Mouse (Mus musculus) embryonic facial prominence, embryonic 14.5 days (tissue): ENCODE measurements around the gene Tsc1. TPM values are rescaled to one million over a fixed set of nuclear protein-coding genes. Genes with fewer than 3 reads are reported as not detected.

ENCODE experiments used
- ATAC-seq: fragments of 200-750 bp; cut with Nextera tagmentation; 2 replicates; pipeline ENCODE4 v1.8.0; 2017; ENCODE audit warnings: low read depth, moderate number of reproducible peaks, moderate TSS enrichment
- DNase-seq: peaks from one replicate; pipeline ENCODE4 v3.0.0-alpha.2; 2015; ENCODE audit warnings: low spot score
- H3K27ac ChIP-seq: fragments of 300-500 bp; sonication (generic); replicated peaks from 2 replicates; pipeline ENCODE4 v1.5.1; 2014; ENCODE audit warnings: low read depth, mild to moderate bottlenecking, low read length, moderate library complexity
- H3K27me3 ChIP-seq: fragments of 300-500 bp; sonication (generic); replicated peaks from 2 replicates; pipeline ENCODE4 v1.6.1; 2014; ENCODE audit warnings: low read length; ENCODE audit not compliant: control insufficient read depth, insufficient read depth
- H3K36me3 ChIP-seq: fragments of 300-500 bp; sonication (generic); 2 replicates; pipeline ENCODE4 v1.6.1; 2014; ENCODE audit warnings: low read length, mixed read lengths; ENCODE audit not compliant: control insufficient read depth, insufficient read depth
- H3K4me1 ChIP-seq: fragments of 300-500 bp; sonication (generic); 2 replicates; pipeline ENCODE4 v1.6.1; 2014; ENCODE audit warnings: antibody characterized with exemption, low read length; ENCODE audit not compliant: control insufficient read depth, insufficient read depth
- H3K4me2 ChIP-seq: fragments of 300-500 bp; sonication (generic); 2 replicates; pipeline ENCODE4 v1.6.1; 2014; ENCODE audit warnings: low read depth, mild to moderate bottlenecking, low read length, moderate library complexity, mixed read lengths
- H3K4me3 ChIP-seq: fragments of 300-500 bp; sonication (generic); 2 replicates; pipeline ENCODE4 v1.5.1; 2014; ENCODE audit warnings: low read depth, mild to moderate bottlenecking, low read length
- H3K9ac ChIP-seq: fragments of 300-500 bp; sonication (generic); 2 replicates; pipeline ENCODE4 v1.6.1; 2014; ENCODE audit warnings: low read depth, mild to moderate bottlenecking, low read length, moderate library complexity, mixed read lengths
- H3K9me3 ChIP-seq: fragments of 300-500 bp; sonication (generic); 2 replicates; pipeline ENCODE4 v1.6.1; 2016; ENCODE audit warnings: low read length; ENCODE audit not compliant: control insufficient read depth
- WGBS: fragments of 180-500 bp; shearing (Covaris S2); extraction: QIAGEN DNeasy Blood & Tissue Kit; methylation state at CpG from one replicate; pipeline ENCODE4 v1.1.7; 2014; 5-methylcytosine and 5-hydroxymethylcytosine counted together
- polyA plus RNA-seq: library from polyadenylated mRNA; unstranded; fragments of >200 nt; fragmentation: Nextera tagmentation; extraction: Ambion mirVana; gene quantifications from 2 replicates; pipeline ENCODE4 v1.2.1, GENCODE M21; 2014

Gene Tsc1
- polyA plus RNA-seq, 1 experiment from 2014 or later, result 15.3 TPM

GRCm38 (mm10) chr2:28601720-28602590, 39.1 kb upstream of the Tsc1 start:
- Histone ChIP-seq H3K9ac (no peak overlapping the region), H3K4me1 (no peaks in the 10 kb centered on the region), H3K27ac (no peak overlapping the region), H3K36me3 (no peaks in the 10 kb centered on the region), H3K27me3 (no peaks in the 10 kb centered on the region), H3K9me3 (no peaks in the 10 kb centered on the region), H3K4me3 (no peak overlapping the region), H3K4me2 (no peak overlapping the region)
- no peak; the same call in 1 of the 2 replicates for ATAC-seq
- 51% methylated on average over 12 of the region's 12 CpGs for WGBS
- DNase-seq, result no peak

GRCm38 (mm10) chr2:28603542-28603941, 37.5 kb upstream of the Tsc1 start:
- Histone ChIP-seq H3K9ac (no peak overlapping the region), H3K4me1 (no peaks in the 10 kb centered on the region), H3K4me2 (no peak overlapping the region), H3K9me3 (no peaks in the 10 kb centered on the region), H3K36me3 (no peaks in the 10 kb centered on the region), H3K27ac (no peak overlapping the region), H3K27me3 (no peaks in the 10 kb centered on the region), H3K4me3 (no peak overlapping the region)
- ATAC-seq, result no peak
- no peak for DNase-seq
- 85% methylated on average over 5 of the region's 5 CpGs for WGBS

- Histone ChIP-seq H3K4me3 (no peak overlapping the region), H3K9ac (no peak overlapping the region), H3K27ac (no peak overlapping the region), H3K4me1 (no peaks in the 10 kb centered on the region), H3K36me3 (no peaks in the 10 kb centered on the region), H3K9me3 (no peaks in the 10 kb centered on the region), H3K27me3 (no peaks in the 10 kb centered on the region), H3K4me2 (no peak overlapping the region)
- 57% methylated on average over 14 of the region's 14 CpGs for WGBS
- DNase-seq (no peak), ATAC-seq (no peak)
Measured at GRCm38 (mm10) chr2:28605789-28606541, 35.1 kb upstream of the Tsc1 start.

- no peaks in the 10 kb centered on the region for H3K4me1 ChIP-seq
- ATAC-seq (peak; percentile 39; the same call in 1 of the 2 replicates), DNase-seq (peak; percentile 30)
- H3K4me2 ChIP-seq, result no peak overlapping the region
- H3K9me3 ChIP-seq, result no peaks in the 10 kb centered on the region
- 66% methylated on average over 8 of the region's 8 CpGs for WGBS
- H3K36me3 ChIP-seq, result no peaks in the 10 kb centered on the region
- no peak overlapping the region for H3K9ac ChIP-seq
- H3K27ac ChIP-seq, result no peak overlapping the region
- no peak overlapping the region for H3K4me3 ChIP-seq
- H3K27me3 ChIP-seq, result no peaks in the 10 kb centered on the region
Measured at GRCm38 (mm10) chr2:28606601-28607340, 34.3 kb upstream of the Tsc1 start.

- H3K9ac ChIP-seq, result no peak overlapping the region
- H3K36me3 ChIP-seq, result no peaks in the 10 kb centered on the region
- no peaks in the 10 kb centered on the region for H3K9me3 ChIP-seq
- DNase-seq, result peak; percentile 41
- no peak overlapping the region for H3K27ac ChIP-seq
- H3K4me2 ChIP-seq, result no peak overlapping the region
- H3K27me3 ChIP-seq, result no peaks in the 10 kb centered on the region
- peak; percentile 72 for ATAC-seq
- 45% methylated on average over 10 of the region's 10 CpGs for WGBS
- no peaks in the 10 kb centered on the region for H3K4me1 ChIP-seq
- H3K4me3 ChIP-seq, result no peak overlapping the region
Measured at GRCm38 (mm10) chr2:28607341-28608165, 33.5 kb upstream of the Tsc1 start.

GRCm38 (mm10) chr2:28609851-28610250, 31.2 kb upstream of the Tsc1 start:
- H3K4me1 ChIP-seq, result no peaks in the 10 kb centered on the region
- whole genome bisulfite sequencing, result 88% methylated on average over 10 of the region's 10 CpGs
- no peak overlapping the region for H3K27ac ChIP-seq
- H3K27me3 ChIP-seq, result no peaks in the 10 kb centered on the region
- H3K9ac ChIP-seq, result no peak overlapping the region
- ATAC-seq, result no peak
- H3K36me3 ChIP-seq, result no peaks in the 10 kb centered on the region
- H3K4me3 ChIP-seq, result no peak overlapping the region
- no peak for DNase-seq
- no peak overlapping the region for H3K4me2 ChIP-seq
- H3K9me3 ChIP-seq, result no peaks in the 10 kb centered on the region

- Histone ChIP-seq H3K4me2 (no peak overlapping the region), H3K27me3 (no peaks in the 10 kb centered on the region), H3K4me3 (no peak overlapping the region), H3K4me1 (no peaks in the 10 kb centered on the region), H3K9me3 (no peaks in the 10 kb centered on the region), H3K9ac (no peak overlapping the region), H3K36me3 (no peaks in the 10 kb centered on the region), H3K27ac (no peak overlapping the region)
- no peak for ATAC-seq
- 70% methylated on average over 12 of the region's 12 CpGs for WGBS
- no peak for DNase-seq
Measured at GRCm38 (mm10) chr2:28610716-28611406, 30.2 kb upstream of the Tsc1 start.
